Mouse (Mus musculus) liver, embryonic 14.5 days (tissue): Measurements from ENCODE around the gene Parn.

Experiments used
- CTCF ChIP-seq: IDR thresholded peaks from 2 replicates; pipeline ENCODE4 v1.5.1; 2016; ENCODE audit warnings: antibody characterized with exemption, low read depth, control low read depth
- EP300 ChIP-seq: IDR thresholded peaks from 2 replicates; pipeline ENCODE4 v1.6.1; 2016; ENCODE audit warnings: antibody characterized with exemption, low read depth

GRCm38 (mm10) chr16:13505055-13505454 lies 162.9 kb downstream of the Parn start:
- TF ChIP-seq CTCF (no peak), EP300 (no peak)
